Mouse (Mus musculus): ENCODE results near the gene Hmx1. TPM values are rescaled to one million over a fixed set of nuclear protein-coding genes. Genes with fewer than 3 reads are reported as not detected.

Gene Hmx1
- total RNA-seq, 2 experiments from 2014 or later, result not detected

GRCm38 (mm10) chr5:35396976-35397641, 8.2 kb downstream of the Hmx1 start:
- no peak for ATAC-seq (replicated peaks; ENCODE audit: low FRiP score, low TSS enrichment, poor library complexity, severe bottlenecking)

GRCm38 (mm10) chr5:35397642-35398309, 8.9 kb downstream of the Hmx1 start:
- no peak for ATAC-seq (replicated peaks; ENCODE audit: low FRiP score, low TSS enrichment, poor library complexity, severe bottlenecking)

GRCm38 (mm10) chr5:35398310-35398910, 9.5 kb downstream of the Hmx1 start:
- ATAC-seq (replicated peaks; ENCODE audit: low FRiP score, low TSS enrichment, poor library complexity, severe bottlenecking), result no peak

GRCm38 (mm10) chr5:35399061-35399460, 10.2 kb downstream of the Hmx1 start:
- no peak for ATAC-seq (replicated peaks; ENCODE audit: low FRiP score, low TSS enrichment, poor library complexity, severe bottlenecking)

GRCm38 (mm10) chr5:35399704-35400320, 10.9 kb downstream of the Hmx1 start:
- no peak for ATAC-seq (replicated peaks; ENCODE audit: low FRiP score, low TSS enrichment, poor library complexity, severe bottlenecking)

GRCm38 (mm10) chr5:35401240-35401639, 12.3 kb downstream of the Hmx1 start:
- ATAC-seq (replicated peaks; ENCODE audit: low FRiP score, low TSS enrichment, poor library complexity, severe bottlenecking), result no peak

GRCm38 (mm10) chr5:35407411-35407930, 18.6 kb downstream of the Hmx1 start:
- ATAC-seq (replicated peaks; ENCODE audit: low FRiP score, low TSS enrichment, poor library complexity, severe bottlenecking), result no peak

- ATAC-seq (replicated peaks; ENCODE audit: low FRiP score, low TSS enrichment, poor library complexity, severe bottlenecking), result no peak
Measured at GRCm38 (mm10) chr5:35411028-35411427, 22.1 kb downstream of the Hmx1 start.

GRCm38 (mm10) chr5:35412833-35413232, 23.9 kb downstream of the Hmx1 start:
- ATAC-seq (replicated peaks; ENCODE audit: low FRiP score, low TSS enrichment, poor library complexity, severe bottlenecking), result no peak

- ATAC-seq (replicated peaks; ENCODE audit: low FRiP score, low TSS enrichment, poor library complexity, severe bottlenecking), result no peak
Measured at GRCm38 (mm10) chr5:35417707-35418106, 28.8 kb downstream of the Hmx1 start.

GRCm38 (mm10) chr5:35421622-35422021, 32.7 kb downstream of the Hmx1 start:
- no peak for ATAC-seq (replicated peaks; ENCODE audit: low FRiP score, low TSS enrichment, poor library complexity, severe bottlenecking)

GRCm38 (mm10) chr5:35425218-35425617, 36.3 kb downstream of the Hmx1 start:
- ATAC-seq (replicated peaks; ENCODE audit: low FRiP score, low TSS enrichment, poor library complexity, severe bottlenecking), result no peak

GRCm38 (mm10) chr5:35427901-35428300, 39.0 kb downstream of the Hmx1 start:
- ATAC-seq (replicated peaks; ENCODE audit: low FRiP score, low TSS enrichment, poor library complexity, severe bottlenecking), result no peak

- ATAC-seq (replicated peaks; ENCODE audit: low FRiP score, low TSS enrichment, poor library complexity, severe bottlenecking), result no peak
Measured at GRCm38 (mm10) chr5:35428421-35428820, 39.5 kb downstream of the Hmx1 start.

GRCm38 (mm10) chr5:35432098-35432497, 43.2 kb downstream of the Hmx1 start:
- no peak for ATAC-seq (replicated peaks; ENCODE audit: low FRiP score, low TSS enrichment, poor library complexity, severe bottlenecking)

- ATAC-seq (replicated peaks; ENCODE audit: low FRiP score, low TSS enrichment, poor library complexity, severe bottlenecking), result no peak
Measured at GRCm38 (mm10) chr5:35434038-35434437, 45.1 kb downstream of the Hmx1 start.

GRCm38 (mm10) chr5:35434703-35435102, 45.8 kb downstream of the Hmx1 start:
- no peak for ATAC-seq (replicated peaks; ENCODE audit: low FRiP score, low TSS enrichment, poor library complexity, severe bottlenecking)

- no peak for ATAC-seq (replicated peaks; ENCODE audit: low FRiP score, low TSS enrichment, poor library complexity, severe bottlenecking)
Measured at GRCm38 (mm10) chr5:35438805-35439204, 49.9 kb downstream of the Hmx1 start.

- ATAC-seq (replicated peaks; ENCODE audit: low FRiP score, low TSS enrichment, poor library complexity, severe bottlenecking), result no peak
Measured at GRCm38 (mm10) chr5:35440459-35440858, 51.6 kb downstream of the Hmx1 start.

GRCm38 (mm10) chr5:35441411-35441810, 52.5 kb downstream of the Hmx1 start:
- ATAC-seq (replicated peaks; ENCODE audit: low FRiP score, low TSS enrichment, poor library complexity, severe bottlenecking), result no peak

Measured in megakaryocyte-erythroid progenitor cell, adult 5-6 weeks (primary cell).